Mouse (Mus musculus): Measurements from ENCODE around the gene Armcx6. TPM values are rescaled to one million over a fixed set of nuclear protein-coding genes. Genes with fewer than 3 reads are reported as not detected.

Gene Armcx6
- total RNA-seq, 2 experiments from 2014 or later: 0.60 to 1.3 TPM

Small RNA genes within 50 kb of the gene (microRNA-seq; reads per million reads assigned to microRNA genes)
- gene Mir7093: 0.83 reads per million

Other genes starting within 250 kb of the Armcx6 start
- gene Timm8a1, start 209.6 kb downstream of the Armcx6 start, total RNA-seq (2021): 10 to 100 TPM; 22.6 to 24.7 TPM
- gene Btk, start 167.8 kb downstream of the Armcx6 start, total RNA-seq (2021): 1 to 10 TPM; 1.0 to 1.1 TPM
- 100 to 1,000 TPM; 103 to 104 TPM for gene Rpl36a, start 165.8 kb downstream of the Armcx6 start, total RNA-seq (2021)
- 1 to 10 TPM; 1.6 to 2.1 TPM for gene Gla, start 150.3 kb downstream of the Armcx6 start, total RNA-seq (2021)
- 10 to 100 TPM; 61.4 to 75.0 TPM for gene Hnrnph2, start 150.2 kb downstream of the Armcx6 start, total RNA-seq (2021)
- gene Armcx4, start 64.9 kb downstream of the Armcx6 start, total RNA-seq (2021): 1 to 10 TPM; 9.2 to 9.6 TPM
- 1 to 10 TPM; 5.2 to 5.5 TPM for gene Armcx1, start 33.5 kb downstream of the Armcx6 start, total RNA-seq (2021)
- gene Armcx3, start 5.2 kb upstream of the Armcx6 start, total RNA-seq (2021): 10 to 100 TPM; 21.0 to 23.4 TPM
- gene Armcx2, start 57.8 kb upstream of the Armcx6 start, total RNA-seq (2021): 1 to 10 TPM; 8.1 to 8.8 TPM
- not detected for gene Nxf2, start 213.3 kb upstream of the Armcx6 start, total RNA-seq (2021)

Data from heart, postnatal 25 days (tissue).